Mouse (Mus musculus) central nervous system, embryonic 11.5 days (tissue): ENCODE measurements around the gene Ptx3. TPM values are rescaled to one million over a fixed set of nuclear protein-coding genes. Genes with fewer than 3 reads are reported as not detected.

Experiments
- polyA plus RNA-seq: library from polyadenylated mRNA; depleted of rRNA; stranded (reverse); fragments of >200 nt; gene quantifications from 2 replicates; pipeline ENCODE4 v1.2.3, GENCODE M21; 2012; rRNA removed

Gene Ptx3
- polyA plus RNA-seq = 29.2 and 51.6 TPM in 2 replicates

DNA sequence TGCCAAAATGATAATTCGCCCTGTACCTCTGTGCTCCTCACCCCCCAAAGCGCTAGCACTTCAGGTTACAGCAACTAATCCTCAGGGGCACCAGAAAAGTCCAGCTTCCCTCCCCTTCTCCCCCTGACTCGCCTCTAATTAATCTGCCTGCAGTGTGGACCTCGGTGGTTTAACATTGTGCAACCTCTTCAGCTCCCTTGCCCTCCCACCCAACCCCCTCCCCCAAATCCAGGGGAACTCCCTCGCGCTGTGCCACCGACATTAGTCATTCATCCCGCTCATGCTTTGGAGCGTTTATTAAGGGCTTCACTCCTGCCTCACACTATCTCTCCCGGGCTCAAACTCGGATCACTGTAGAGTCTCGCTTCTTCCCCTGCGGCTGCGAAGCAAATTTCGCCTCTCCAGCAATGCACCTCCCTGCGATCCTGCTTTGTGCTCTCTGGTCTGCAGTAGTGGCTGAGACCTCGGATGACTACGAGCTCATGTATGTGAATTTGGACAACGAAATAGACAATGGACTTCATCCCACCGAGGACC, at the start of gene Ptx3:
TSS of gene Ptx3 (plus strand) at position 256 of the 537 bp plus-strand sequence.

Other genes starting within 250 kb of the Ptx3 start
- 4.0 and 4.7 TPM in 2 replicates for gene Veph1, start 76.9 kb downstream of the Ptx3 start, polyA plus RNA-seq